Mouse (Mus musculus): ENCODE data around the gene Nectin1. TPM values are rescaled to one million over a fixed set of nuclear protein-coding genes. Genes with fewer than 3 reads are reported as not detected.

The Nectin1 gene
- polyA plus RNA-seq, 1 experiment from 2014 or later, result 13.0 TPM

DNA sequence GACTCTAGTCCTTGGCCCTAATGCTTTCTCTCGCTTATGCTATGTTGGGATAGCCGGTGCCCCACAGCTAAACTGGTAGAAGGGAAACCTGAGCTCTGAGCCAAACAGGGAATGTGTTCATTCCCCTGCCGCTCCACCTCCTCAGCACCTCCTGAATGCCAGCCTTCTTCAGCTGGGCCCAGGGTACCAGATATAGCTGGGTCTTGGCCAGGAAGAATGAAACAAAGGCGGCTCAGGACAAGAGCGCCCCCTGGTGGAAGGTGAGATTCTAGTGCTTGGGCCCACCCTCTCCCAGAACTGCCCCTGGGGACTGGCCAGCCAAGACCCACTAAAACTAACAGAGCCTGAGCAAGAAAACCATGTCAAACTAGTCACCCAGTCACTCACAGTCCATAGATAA lies 83.8 kb downstream of the Nectin1 start:
- H3K4me2 ChIP-seq (replicated peaks), result no peak overlapping the region
- no peaks in the 10 kb centered on the region for H3K27me3 ChIP-seq

DNA sequence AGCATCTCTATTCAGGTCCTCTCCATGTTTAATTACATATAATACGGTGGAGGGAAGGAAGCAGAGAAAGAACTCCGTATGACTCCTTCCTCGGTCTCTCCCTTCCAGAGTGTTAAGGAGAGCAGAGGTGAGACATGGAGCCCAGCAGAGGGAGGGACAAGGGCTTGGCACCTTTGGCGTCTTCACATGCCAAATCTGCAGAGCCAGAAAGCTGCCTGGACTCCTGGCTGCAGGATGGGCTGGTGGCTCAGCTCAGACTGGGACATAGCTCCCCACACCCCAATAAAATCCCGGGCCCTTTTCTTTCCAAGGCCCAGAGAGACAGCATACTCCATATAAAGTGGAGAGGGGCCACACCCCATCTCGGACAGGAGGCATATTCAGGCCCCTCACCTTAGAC lies 85.2 kb downstream of the Nectin1 start:
- no peak for ATAC-seq (ENCODE audit: low FRiP score)
- 79% methylated on average over 6 of the region's 6 CpGs for WGBS
- Histone ChIP-seq H3K9me3 (replicated peaks) (no peaks in the 10 kb centered on the region), H3K9ac (no peak overlapping the region), H3K4me2 (replicated peaks) (no peak overlapping the region), H3K4me3 (no peak overlapping the region), H3K36me3 (no peaks in the 10 kb centered on the region), H3K27me3 (no peaks in the 10 kb centered on the region), H3K27ac (no peak overlapping the region), H3K4me1 (peaks cover 25% of the 10 kb centered on the region)

More for the DNA sequence above, 83.8 kb downstream of the Nectin1 start:
- H3K9ac ChIP-seq, result no peak overlapping the region
- no peak overlapping the region for H3K27ac ChIP-seq
- H3K9me3 ChIP-seq (replicated peaks), result no peaks in the 10 kb centered on the region
- WGBS, result 53% methylated on average over 5 of the region's 5 CpGs
- H3K4me1 ChIP-seq, result peaks cover 23% of the 10 kb centered on the region
- no peak overlapping the region for H3K4me3 ChIP-seq
- no peaks in the 10 kb centered on the region for H3K36me3 ChIP-seq
- no peak for ATAC-seq (ENCODE audit: low FRiP score)

GRCm38 (mm10) chr9:43833232-43833631 lies 89.4 kb downstream of the Nectin1 start:
- Histone ChIP-seq H3K4me2 (replicated peaks) (no peak overlapping the region), H3K27ac (no peak overlapping the region; the same call in 1 of the 2 replicates), H3K36me3 (no peaks in the 10 kb centered on the region), H3K9me3 (replicated peaks) (no peaks in the 10 kb centered on the region), H3K4me3 (no peak overlapping the region), H3K4me1 (peaks cover 12% of the 10 kb centered on the region; the same call in 1 of the 2 replicates), H3K9ac (no peak overlapping the region), H3K27me3 (no peaks in the 10 kb centered on the region)
- WGBS, result 94% methylated on average over 8 of the region's 8 CpGs
- no peak for ATAC-seq (ENCODE audit: low FRiP score)

- WGBS, result 53% methylated on average over 13 of the region's 13 CpGs
- Histone ChIP-seq H3K9ac (no peak overlapping the region), H3K27ac (peak overlapping the region; percentile 60; the same call in 1 of the 2 replicates), H3K4me1 (peaks cover 8% of the 10 kb centered on the region; the same call in 1 of the 2 replicates), H3K4me2 (replicated peaks) (no peak overlapping the region), H3K9me3 (replicated peaks) (no peaks in the 10 kb centered on the region), H3K27me3 (no peaks in the 10 kb centered on the region), H3K4me3 (no peak overlapping the region), H3K36me3 (no peaks in the 10 kb centered on the region)
- ATAC-seq (ENCODE audit: low FRiP score), result peak; percentile 81
Observed at GRCm38 (mm10) chr9:43834283-43834682, 90.5 kb downstream of the Nectin1 start.

DNA sequence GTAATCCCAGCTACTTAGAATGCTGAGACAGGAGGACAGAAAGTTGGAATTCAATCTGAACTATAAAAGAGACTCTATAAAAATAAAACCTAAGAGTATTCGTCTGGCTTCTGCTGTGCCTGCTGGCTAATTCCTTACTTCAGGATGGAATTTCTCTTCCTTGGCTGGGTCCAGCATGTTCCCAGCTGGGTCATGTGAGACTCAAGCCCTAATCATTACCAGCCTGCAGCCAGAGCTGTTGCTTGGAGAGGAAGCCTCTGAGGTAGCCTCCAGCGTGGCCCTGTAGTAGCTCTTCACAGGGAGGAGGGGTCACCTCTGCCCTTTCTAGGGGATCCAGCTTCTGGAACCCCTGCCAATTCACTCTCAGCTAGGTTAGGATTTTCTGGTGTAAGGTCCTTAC lies 94.8 kb downstream of the Nectin1 start:
- Histone ChIP-seq H3K4me2 (replicated peaks) (no peak overlapping the region), H3K4me1 (peaks cover 23% of the 10 kb centered on the region), H3K27ac (no peak overlapping the region), H3K36me3 (no peaks in the 10 kb centered on the region), H3K27me3 (no peaks in the 10 kb centered on the region), H3K9ac (no peak overlapping the region), H3K4me3 (no peak overlapping the region), H3K9me3 (replicated peaks) (no peaks in the 10 kb centered on the region)
- ATAC-seq (ENCODE audit: low FRiP score), result no peak
- WGBS, result 66% methylated on average over 2 of the region's 2 CpGs

GRCm38 (mm10) chr9:43842921-43843577 lies 99.3 kb downstream of the Nectin1 start:
- H3K9me3 ChIP-seq (replicated peaks), result no peaks in the 10 kb centered on the region
- 3% methylated on average over 6 of the region's 8 CpGs for WGBS
- peaks cover 28% of the 10 kb centered on the region for H3K27me3 ChIP-seq
- peak; percentile 79 for ATAC-seq (ENCODE audit: low FRiP score)
- no peak overlapping the region for H3K4me3 ChIP-seq
- 0 out of 2 replicates have a peak overlapping the region, but pooled peaks have one; percentile 23 for H3K9ac ChIP-seq
- H3K27ac ChIP-seq, result peak overlapping the region; percentile 49
- peak overlapping the region; percentile 15; the same call in 1 of the 2 replicates for H3K4me2 ChIP-seq (replicated peaks)
- no peaks in the 10 kb centered on the region for H3K36me3 ChIP-seq
- H3K4me1 ChIP-seq, result peaks cover 34% of the 10 kb centered on the region

GRCm38 (mm10) chr9:43843711-43844127 lies 99.9 kb downstream of the Nectin1 start:
- Histone ChIP-seq H3K36me3 (no peaks in the 10 kb centered on the region), H3K4me1 (peaks cover 34% of the 10 kb centered on the region), H3K27ac (no peak overlapping the region), H3K4me3 (no peak overlapping the region), H3K4me2 (replicated peaks) (0 out of 2 replicates have a peak overlapping the region, but pooled peaks have one; percentile 1), H3K9me3 (replicated peaks) (no peaks in the 10 kb centered on the region), H3K9ac (no peak overlapping the region), H3K27me3 (peaks cover 28% of the 10 kb centered on the region)
- peak; percentile 24; the same call in 1 of the 2 replicates for ATAC-seq (ENCODE audit: low FRiP score)
- 5% methylated on average over 2 of the region's 3 CpGs for WGBS

DNA sequence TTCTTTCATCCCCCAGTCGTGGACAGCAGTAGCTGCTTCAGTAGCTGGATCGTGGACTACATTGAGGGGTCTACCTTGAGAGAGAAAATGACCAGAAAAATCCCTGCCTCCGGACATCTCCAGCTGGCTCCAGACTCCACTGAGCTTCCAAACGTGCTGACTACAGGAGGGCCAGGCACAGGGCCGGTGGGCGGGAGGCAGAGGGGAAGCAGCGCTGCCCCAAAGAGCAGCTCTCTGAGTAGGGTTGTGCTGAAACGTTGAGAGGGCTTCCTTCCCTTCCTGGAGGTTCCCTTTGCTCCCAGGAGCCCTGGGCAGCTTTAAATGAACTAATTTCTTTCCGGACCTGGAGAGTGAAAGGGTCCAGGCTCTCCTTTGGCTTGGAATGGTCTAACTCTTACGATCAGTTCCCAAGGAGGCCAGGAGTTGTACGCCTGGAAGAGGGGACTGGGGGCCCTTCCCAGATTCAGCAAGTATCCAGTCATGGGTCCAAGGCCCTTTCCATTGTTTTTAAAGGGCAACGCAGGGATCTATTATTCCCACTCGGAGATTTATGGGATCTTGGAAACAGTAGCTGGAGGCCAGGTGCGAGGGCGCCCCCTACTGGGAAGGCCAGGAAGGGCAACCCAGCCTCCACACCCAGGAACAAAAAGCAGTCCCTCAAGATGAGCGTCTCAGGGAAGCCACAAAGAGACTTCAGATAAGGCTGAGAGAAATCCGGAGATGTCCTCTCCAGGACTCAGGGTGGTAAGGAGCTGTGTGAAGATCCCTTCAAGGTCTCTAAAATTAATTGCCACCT lies 102.1 kb downstream of the Nectin1 start:
- ATAC-seq (ENCODE audit: low FRiP score), result no peak

DNA sequence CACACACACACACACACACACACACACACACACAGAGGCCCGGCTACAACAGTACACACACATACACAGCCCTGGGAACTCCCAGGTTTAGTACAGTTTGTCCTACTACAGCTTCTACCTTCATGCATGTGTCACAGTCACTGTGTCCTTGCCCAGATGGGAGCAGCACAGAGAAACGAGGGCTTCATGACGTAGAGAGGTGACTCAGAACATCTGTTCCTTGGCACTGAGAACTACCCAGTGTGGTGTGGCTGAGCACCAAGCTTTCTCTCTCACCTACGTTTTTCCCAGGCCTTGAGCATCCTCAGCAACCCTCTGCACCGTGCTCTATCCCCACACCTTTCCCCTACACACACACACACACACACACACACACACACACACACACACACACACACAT lies 104.1 kb downstream of the Nectin1 start:
- Histone ChIP-seq H3K27ac (no peak overlapping the region), H3K36me3 (no peaks in the 10 kb centered on the region), H3K9me3 (replicated peaks) (no peaks in the 10 kb centered on the region), H3K4me1 (peaks cover 26% of the 10 kb centered on the region), H3K4me3 (no peak overlapping the region), H3K9ac (no peak overlapping the region), H3K27me3 (peaks cover 28% of the 10 kb centered on the region), H3K4me2 (replicated peaks) (no peak overlapping the region)
- ATAC-seq (ENCODE audit: low FRiP score), result no peak
- 74% methylated on average over 5 of the region's 5 CpGs for WGBS

More for the DNA sequence above, 102.1 kb downstream of the Nectin1 start:
- Histone ChIP-seq H3K9ac (no peak overlapping the region), H3K4me3 (no peak overlapping the region), H3K4me2 (replicated peaks) (peak overlapping the region; percentile 22; the same call in 1 of the 2 replicates), H3K4me1 (peaks cover 34% of the 10 kb centered on the region), H3K27ac (no peak overlapping the region), H3K27me3 (peaks cover 28% of the 10 kb centered on the region), H3K9me3 (replicated peaks) (no peaks in the 10 kb centered on the region), H3K36me3 (no peaks in the 10 kb centered on the region)
- WGBS, result 6% methylated on average over 17 of the region's 17 CpGs

GRCm38 (mm10) chr9:43850281-43850680 lies 106.5 kb downstream of the Nectin1 start:
- Histone ChIP-seq H3K27me3 (peaks cover 15% of the 10 kb centered on the region), H3K4me2 (replicated peaks) (no peak overlapping the region), H3K9me3 (replicated peaks) (no peaks in the 10 kb centered on the region), H3K36me3 (no peaks in the 10 kb centered on the region), H3K27ac (no peak overlapping the region), H3K9ac (no peak overlapping the region), H3K4me1 (peaks cover 12% of the 10 kb centered on the region), H3K4me3 (no peak overlapping the region)
- 78% methylated on average over 8 of the region's 8 CpGs for WGBS
- no peak for ATAC-seq (ENCODE audit: low FRiP score)

DNA sequence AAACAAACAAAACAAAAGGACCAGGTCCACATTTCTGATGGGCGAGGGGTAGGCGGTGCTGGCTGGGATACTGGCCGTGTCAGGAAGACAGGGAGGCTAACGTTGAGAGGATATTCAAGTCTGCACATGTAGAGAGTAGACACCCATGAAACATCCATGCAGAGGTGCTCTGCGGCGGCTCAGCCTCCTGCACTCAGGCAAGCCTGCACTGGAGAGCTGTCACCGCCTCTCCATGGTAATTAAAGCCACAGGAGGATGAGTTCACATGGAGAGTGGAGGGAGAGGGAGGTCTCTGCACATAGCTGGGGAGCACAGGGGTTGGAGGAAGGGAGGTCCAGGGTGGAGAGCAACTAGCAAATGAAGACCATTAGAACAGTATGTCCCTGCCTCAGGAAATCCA lies 107.4 kb downstream of the Nectin1 start:
- ATAC-seq (ENCODE audit: low FRiP score), result no peak
- 53% methylated on average over 7 of the region's 7 CpGs for WGBS
- Histone ChIP-seq H3K27me3 (peaks cover 6% of the 10 kb centered on the region; the same call in 1 of the 2 replicates), H3K4me1 (peaks cover 4% of the 10 kb centered on the region; the same call in 1 of the 2 replicates), H3K4me3 (no peak overlapping the region), H3K27ac (no peak overlapping the region), H3K9me3 (replicated peaks) (no peaks in the 10 kb centered on the region), H3K4me2 (replicated peaks) (no peak overlapping the region), H3K36me3 (no peaks in the 10 kb centered on the region), H3K9ac (no peak overlapping the region)

DNA sequence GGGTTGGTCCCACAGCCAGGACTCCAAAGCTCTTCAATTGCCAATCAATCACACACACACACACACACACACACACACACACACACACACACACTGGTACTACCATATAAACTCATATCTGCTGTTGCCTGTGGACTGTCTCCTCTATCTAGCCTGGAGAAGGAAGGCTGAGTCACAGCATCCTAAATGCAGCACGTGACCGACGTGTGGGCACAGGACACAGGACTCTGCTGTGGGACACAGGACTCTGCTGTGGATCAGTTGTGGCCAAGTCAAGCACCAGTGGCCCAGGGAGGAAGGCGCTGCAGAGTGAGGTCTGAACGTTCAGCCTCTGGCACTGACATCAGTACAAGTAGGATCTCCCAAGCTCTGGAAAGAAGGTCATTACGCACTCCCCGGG lies 112.1 kb downstream of the Nectin1 start:
- Histone ChIP-seq H3K27ac (no peak overlapping the region), H3K9me3 (replicated peaks) (no peaks in the 10 kb centered on the region), H3K9ac (no peak overlapping the region), H3K4me2 (replicated peaks) (no peak overlapping the region), H3K36me3 (no peaks in the 10 kb centered on the region), H3K4me1 (peaks cover 4% of the 10 kb centered on the region; the same call in 1 of the 2 replicates), H3K27me3 (0 out of 2 replicates have a peak, but pooled peaks cover 3% of the 10 kb centered on the region), H3K4me3 (no peak overlapping the region)
- no peak for ATAC-seq (ENCODE audit: low FRiP score)
- WGBS, result 86% methylated on average over 7 of the region's 7 CpGs
